In the genomic region with DNA sequence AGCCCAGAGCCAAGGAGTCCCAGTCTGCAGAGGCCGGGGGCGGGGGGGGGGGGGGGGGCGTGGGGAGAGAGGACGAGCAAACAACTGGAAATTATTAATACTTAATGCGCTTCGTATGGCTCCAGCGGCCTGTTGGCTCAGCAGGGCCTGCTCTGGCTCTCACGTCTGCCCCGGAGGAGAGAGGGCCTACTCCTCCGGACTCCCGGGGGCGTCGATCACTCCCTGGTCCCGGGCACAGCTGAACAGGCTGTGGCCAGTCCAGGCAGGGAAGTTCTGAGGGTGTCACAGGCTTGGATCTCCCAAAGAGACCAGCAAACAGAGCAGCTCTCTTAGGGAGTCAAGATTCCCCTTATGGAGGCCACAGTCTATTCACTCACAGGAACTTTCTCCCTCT, we compare ENCODE assay signal across 7 mouse cellular contexts. TPM values are rescaled to one million over a fixed set of nuclear protein-coding genes. Genes with fewer than 3 reads are reported as not detected.
DNase-seq lines count a peak whose midpoint lies in the region; ATAC-seq and TF ChIP-seq lines count a peak whose summit lies in the region.

No protein-coding gene starts in this region.

- TF ChIP-seq CTCF in liver, postnatal 0 days (IDR thresholded peaks at IDR 0.05; ENCODE audit: low read depth) = no peak

- no peak for ATAC-seq in megakaryocyte, adult 5-6 weeks (ENCODE audit: poor library complexity, severe bottlenecking)
- ATAC-seq in hindbrain, embryonic 11.5 days (ENCODE audit: low FRiP score) = peak; percentile 57; the same call in 1 of the 2 replicates
- ATAC-seq in liver, postnatal 0 days = peak; percentile 25; the same call in 1 of the 2 replicates

- peak overlapping the region; percentile 20; the same call in 1 of the 2 replicates for H3K27ac ChIP-seq in hindbrain, embryonic 11.5 days (ENCODE audit: low read depth, low read length)
- peak overlapping the region; percentile 57; the same call in 1 of the 2 replicates for H3K27ac ChIP-seq in liver, postnatal 0 days (ENCODE audit: low read depth)

- H3K9ac ChIP-seq in hindbrain, embryonic 11.5 days (ENCODE audit: low read depth, low read length) = peak overlapping the region; percentile 69
- H3K9ac ChIP-seq in liver, postnatal 0 days (replicated peaks) = peak overlapping the region; percentile 74

- H3K4me3 ChIP-seq in megakaryocyte, embryonic 14.5 days (replicated peaks) = peak overlapping the region; percentile 93
- H3K4me3 ChIP-seq in hindbrain, embryonic 11.5 days (ENCODE audit: low read depth, low read length) = peak overlapping the region; percentile 60
- H3K4me3 ChIP-seq in liver, postnatal 0 days (ENCODE audit: low read depth, low read length) = peak overlapping the region; percentile 63

- peak; percentile 69 for DNase-seq in embryo, embryonic 11 days
- peak; percentile 45 for DNase-seq in hindbrain, embryonic 11.5 days (ENCODE audit: low spot score)
- DNase-seq in liver, postnatal 0 days = no peak
- peak; percentile 54 for DNase-seq in testis, postnatal 10 days (ENCODE audit: low spot score)
- no peak for DNase-seq in right cerebral cortex, adult 18-20 months

- peaks cover 33% of the 10 kb centered on the region for H3K4me1 ChIP-seq in megakaryocyte, embryonic 14.5 days
- peaks cover 9% of the 10 kb centered on the region for H3K4me1 ChIP-seq in hindbrain, embryonic 11.5 days (replicated peaks; ENCODE audit: control insufficient read depth, insufficient read depth, low read length)
- H3K4me1 ChIP-seq in liver, postnatal 0 days (ENCODE audit: insufficient read depth) = peaks cover 21% of the 10 kb centered on the region

- WGBS in hindbrain, embryonic 11.5 days = 3% methylated on average over 10 of the region's 14 CpGs
- WGBS in liver, postnatal 0 days (ENCODE audit: insufficient replicate concordance) = 12% methylated on average over 10 of the region's 14 CpGs

- H3K36me3 ChIP-seq in megakaryocyte, embryonic 14.5 days (replicated peaks; ENCODE audit: low read length) = no peaks in the 10 kb centered on the region
- H3K36me3 ChIP-seq in hindbrain, embryonic 11.5 days (ENCODE audit: control insufficient read depth, insufficient read depth, low read length) = no peaks in the 10 kb centered on the region
- no peaks in the 10 kb centered on the region for H3K36me3 ChIP-seq in liver, postnatal 0 days (replicated peaks; ENCODE audit: insufficient read depth, low read length)

- H3K27me3 ChIP-seq in megakaryocyte, embryonic 14.5 days (replicated peaks) = peaks cover 83% of the 10 kb centered on the region
- 0 out of 2 replicates have a peak, but pooled peaks cover 3% of the 10 kb centered on the region for H3K27me3 ChIP-seq in hindbrain, embryonic 11.5 days (ENCODE audit: control insufficient read depth, insufficient read depth, low read length)
- peaks cover 11% of the 10 kb centered on the region for H3K27me3 ChIP-seq in liver, postnatal 0 days (ENCODE audit: insufficient read depth, low read length)

- no peak for TF ChIP-seq EP300 in liver, postnatal 0 days (IDR thresholded peaks at IDR 0.05; ENCODE audit: low read depth)

- H3K9me3 ChIP-seq in megakaryocyte, embryonic 14.5 days = no peaks in the 10 kb centered on the region
- no peaks in the 10 kb centered on the region for H3K9me3 ChIP-seq in hindbrain, embryonic 11.5 days (ENCODE audit: control insufficient read depth, low read length)
- H3K9me3 ChIP-seq in liver, postnatal 0 days (ENCODE audit: low read length) = no peaks in the 10 kb centered on the region

- H3K4me2 ChIP-seq in hindbrain, embryonic 11.5 days (replicated peaks; ENCODE audit: low read depth, low read length) = peak overlapping the region; percentile 88
- peak overlapping the region; percentile 87 for H3K4me2 ChIP-seq in liver, postnatal 0 days (ENCODE audit: low read depth, low read length)

RNA-seq across cellular contexts. Expression of gene Rflnb, which starts 0.5 kb away (rescaled TPM):
- 1.0 TPM in 1 of 2 replicates, not detected in the other for polyA plus RNA-seq in megakaryocyte, embryonic 14.5 days (2012; ENCODE audit: insufficient read depth, low replicate concordance)
- 34.6 and 37.5 TPM in 2 replicates for total RNA-seq in megakaryocyte, adult 5-6 weeks (2015)
- 45.7 and 54.6 TPM in 2 replicates for total RNA-seq in megakaryocyte, adult 5-6 weeks (2017)
- polyA plus RNA-seq in hindbrain, embryonic 11.5 days (2014; fragmentation: Nextera tagmentation; extraction: Ambion mirVana) = 12.9 and 14.6 TPM in 2 replicates
- 7.8 and 7.9 TPM in 2 replicates for polyA plus RNA-seq in liver, postnatal 0 days (2015; fragmentation: Nextera tagmentation; extraction: Ambion mirVana)

RNA-seq across cellular contexts. Expression of gene 1700016K19Rik, which starts 28.4 kb away (rescaled TPM):
- 0.40 TPM in 1 of 2 replicates, not detected in the other for polyA plus RNA-seq in megakaryocyte, embryonic 14.5 days (2012; ENCODE audit: insufficient read depth, low replicate concordance)
- total RNA-seq in megakaryocyte, adult 5-6 weeks (2015) = not detected in 2 replicates
- total RNA-seq in megakaryocyte, adult 5-6 weeks (2017) = not detected in 2 replicates
- polyA plus RNA-seq in hindbrain, embryonic 11.5 days (2014; fragmentation: Nextera tagmentation; extraction: Ambion mirVana) = 3.1 and 3.6 TPM in 2 replicates
- not detected in 2 replicates for polyA plus RNA-seq in liver, postnatal 0 days (2015; fragmentation: Nextera tagmentation; extraction: Ambion mirVana)

Comparison
In these comparisons a context has a peak if more than half of its experiments do, and no peak if none do; other contexts are left out.
1. DNase-seq: peak in embryo, embryonic 11 days (single experiment), hindbrain, embryonic 11.5 days (single experiment) and testis, postnatal 10 days (single experiment); none in liver, postnatal 0 days (single experiment) and right cerebral cortex, adult 18-20 months (single experiment).
2. Peak in every context shown above with its lines, with median percentiles within 50 percentile points of each other: H3K4me3 ChIP-seq.